Comparison of ENCODE assay signal across 8 mouse cellular contexts in the genomic region with DNA sequence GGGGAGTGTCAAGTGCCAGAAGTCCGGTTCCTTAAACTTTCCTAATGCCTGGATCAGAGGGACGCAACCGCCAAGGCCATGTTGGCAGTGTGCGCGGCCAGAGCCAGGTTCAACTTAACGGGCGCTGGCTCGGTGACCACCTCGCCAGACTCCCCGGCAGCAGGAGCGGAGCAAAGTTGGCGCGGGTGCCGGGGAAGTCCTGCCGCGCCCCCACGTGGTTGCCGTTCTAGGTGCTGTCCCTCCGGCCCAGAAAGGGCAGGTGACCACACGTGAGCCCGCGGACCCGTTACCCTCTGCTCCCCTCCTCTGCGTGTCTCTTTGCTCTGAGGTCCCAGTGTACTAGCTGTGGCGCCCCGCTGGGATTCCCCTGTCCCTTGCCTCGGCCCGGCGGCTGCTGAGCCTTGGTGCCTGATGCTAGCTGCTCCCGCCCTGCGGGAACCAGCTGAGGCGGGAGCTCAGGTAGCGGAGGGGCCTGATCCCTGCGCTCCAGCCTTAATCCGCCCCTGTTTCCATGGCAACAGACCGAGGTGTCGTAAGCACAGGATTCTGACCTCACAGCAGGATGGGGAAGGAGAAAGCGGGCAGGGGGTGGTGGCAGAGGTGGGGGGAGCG. TPM values are rescaled to one million over a fixed set of nuclear protein-coding genes. Genes with fewer than 3 reads are reported as not detected.
A peak's percentile ranks its signal among the peaks of the same experiment; 100 is the strongest.
DNase-seq lines count a peak whose midpoint lies in the region; ATAC-seq and TF ChIP-seq lines count a peak whose summit lies in the region.

No protein-coding gene starts in this region.

- no peak for ATAC-seq in hindbrain, embryonic 11.5 days (ENCODE audit: low FRiP score)
- ATAC-seq in limb, embryonic 12.5 days (ENCODE audit: insufficient number of reproducible peaks, insufficient read depth, low FRiP score, low TSS enrichment, low read depth), result no peak
- peak; percentile 64 for ATAC-seq in midbrain, postnatal 0 days (ENCODE audit: low FRiP score)

- peak overlapping the region; percentile 96 for H3K27ac ChIP-seq in layer of hippocampus, adult 2 months
- peak overlapping the region; percentile 65 for H3K27ac ChIP-seq in embryonic facial prominence, embryonic 10.5 days (replicated peaks)
- no peak overlapping the region for H3K27ac ChIP-seq in hindbrain, embryonic 11.5 days (ENCODE audit: low read depth, low read length)
- no peak overlapping the region for H3K27ac ChIP-seq in limb, embryonic 12.5 days
- H3K27ac ChIP-seq in midbrain, postnatal 0 days (ENCODE audit: low read depth, low read length), result peak overlapping the region; percentile 59

- WGBS in embryonic facial prominence, embryonic 10.5 days, result under 1% methylated on average over 39 of the region's 39 CpGs
- WGBS in hindbrain, embryonic 11.5 days, result under 1% methylated on average over 39 of the region's 39 CpGs
- under 1% methylated on average over 39 of the region's 39 CpGs for WGBS in limb, embryonic 12.5 days
- under 1% methylated on average over 39 of the region's 39 CpGs for WGBS in midbrain, postnatal 0 days

- H3K4me1 ChIP-seq in embryonic facial prominence, embryonic 10.5 days, result peaks cover 55% of the 10 kb centered on the region
- peaks cover 7% of the 10 kb centered on the region for H3K4me1 ChIP-seq in hindbrain, embryonic 11.5 days (replicated peaks; ENCODE audit: control insufficient read depth, insufficient read depth, low read length)
- H3K4me1 ChIP-seq in limb, embryonic 12.5 days (replicated peaks), result peaks cover 36% of the 10 kb centered on the region
- peaks cover 8% of the 10 kb centered on the region; the same call in 1 of the 2 replicates for H3K4me1 ChIP-seq in midbrain, postnatal 0 days (ENCODE audit: insufficient read depth, low read length)

- no peak overlapping the region for H3K9ac ChIP-seq in hindbrain, embryonic 11.5 days (ENCODE audit: low read depth, low read length)
- H3K9ac ChIP-seq in limb, embryonic 12.5 days (replicated peaks), result peak overlapping the region; percentile 58; the same call in 1 of the 2 replicates
- H3K9ac ChIP-seq in midbrain, postnatal 0 days (replicated peaks; ENCODE audit: low read length, poor library complexity, severe bottlenecking), result peak overlapping the region; percentile 64

- H3K4me2 ChIP-seq in hindbrain, embryonic 11.5 days (replicated peaks; ENCODE audit: low read depth, low read length), result peak overlapping the region; percentile 73
- H3K4me2 ChIP-seq in limb, embryonic 12.5 days, result peak overlapping the region; percentile 88
- peak overlapping the region; percentile 82 for H3K4me2 ChIP-seq in midbrain, postnatal 0 days (ENCODE audit: low read depth, low read length, poor library complexity, severe bottlenecking)

- peak overlapping the region; percentile 87 for H3K4me3 ChIP-seq in layer of hippocampus, adult 2 months
- peak overlapping the region; percentile 63 for H3K4me3 ChIP-seq in embryonic facial prominence, embryonic 10.5 days
- H3K4me3 ChIP-seq in hindbrain, embryonic 11.5 days (ENCODE audit: low read depth, low read length), result peak overlapping the region; percentile 41
- peak overlapping the region; percentile 55 for H3K4me3 ChIP-seq in limb, embryonic 12.5 days (replicated peaks)
- peak overlapping the region; percentile 55 for H3K4me3 ChIP-seq in midbrain, postnatal 0 days (ENCODE audit: low read depth, low read length)

- no peak for DNase-seq in layer of hippocampus, adult 2 months (ENCODE audit: low spot score in 2 of 2)
- DNase-seq in layer of hippocampus, adult 8-10 months (ENCODE audit: low spot score in 2 of 2), result no peak
- peak; percentile 53 to 55 for DNase-seq in adrenal gland, adult 18-20 months (ENCODE audit: low spot score in 2 of 2)
- DNase-seq in embryonic facial prominence, embryonic 10.5 days (ENCODE audit: low spot score), result peak; percentile 83
- peak; percentile 72 for DNase-seq in hindbrain, embryonic 11.5 days (ENCODE audit: low spot score)
- peak; percentile 86 for DNase-seq in midbrain, postnatal 0 days (ENCODE audit: low spot score)
- peak; percentile 77 for DNase-seq in thymus, postnatal 4 days

- TF ChIP-seq CTCF in layer of hippocampus, adult 2 months (conservative IDR thresholded peaks at IDR 0.05), result peak; percentile 38
- TF ChIP-seq CTCF in midbrain, postnatal 0 days (IDR thresholded peaks at IDR 0.05), result no peak; the same call in 1 of the 2 replicates

- H3K9me3 ChIP-seq in embryonic facial prominence, embryonic 10.5 days, result no peaks in the 10 kb centered on the region
- no peaks in the 10 kb centered on the region for H3K9me3 ChIP-seq in hindbrain, embryonic 11.5 days (ENCODE audit: control insufficient read depth, low read length)
- no peaks in the 10 kb centered on the region for H3K9me3 ChIP-seq in limb, embryonic 12.5 days
- H3K9me3 ChIP-seq in midbrain, postnatal 0 days (ENCODE audit: low read length), result no peaks in the 10 kb centered on the region

- peaks cover 94% of the 10 kb centered on the region for H3K27me3 ChIP-seq in embryonic facial prominence, embryonic 10.5 days (replicated peaks; ENCODE audit: low read depth, poor library complexity, severe bottlenecking)
- H3K27me3 ChIP-seq in hindbrain, embryonic 11.5 days (ENCODE audit: control insufficient read depth, insufficient read depth, low read length), result peaks cover 60% of the 10 kb centered on the region
- H3K27me3 ChIP-seq in limb, embryonic 12.5 days, result peaks cover 86% of the 10 kb centered on the region
- H3K27me3 ChIP-seq in midbrain, postnatal 0 days (ENCODE audit: insufficient read depth, low read length), result 0 out of 2 replicates have a peak, but pooled peaks cover 4% of the 10 kb centered on the region

- no peaks in the 10 kb centered on the region for H3K36me3 ChIP-seq in embryonic facial prominence, embryonic 10.5 days (replicated peaks)
- H3K36me3 ChIP-seq in hindbrain, embryonic 11.5 days (ENCODE audit: control insufficient read depth, insufficient read depth, low read length), result no peaks in the 10 kb centered on the region
- no peaks in the 10 kb centered on the region for H3K36me3 ChIP-seq in limb, embryonic 12.5 days
- no peaks in the 10 kb centered on the region for H3K36me3 ChIP-seq in midbrain, postnatal 0 days (ENCODE audit: insufficient read depth, low read length)

RNA-seq across cellular contexts. Expression of a gene that starts 1.4 kb away (rescaled TPM):
- 100 to 1,000 TPM; 104 to 110 TPM for total RNA-seq in layer of hippocampus, adult 2 months (2021)
- 100 to 1,000 TPM in 2 of 4 experiments, 10 to 100 TPM in 2; 80.7 to 110 (median 97.3) TPM for total RNA-seq in layer of hippocampus, adult 8-10 months (2022)
- total RNA-seq in adrenal gland, adult 18-20 months (2021), result 10 to 100 TPM; 27.7 to 33.2 TPM
- polyA plus RNA-seq in embryonic facial prominence, embryonic 10.5 days (2016; fragmentation: Nextera tagmentation; extraction: Ambion mirVana), result 1.5 and 2.1 TPM in 2 replicates
- polyA plus RNA-seq in hindbrain, embryonic 11.5 days (2014; fragmentation: Nextera tagmentation; extraction: Ambion mirVana), result 2.4 and 2.8 TPM in 2 replicates
- polyA plus RNA-seq in limb, embryonic 12.5 days (2016; fragmentation: Nextera tagmentation; extraction: Ambion mirVana), result 1.5 and 2.1 TPM in 2 replicates
- total RNA-seq in midbrain, postnatal 0 days (2014; rRNA removed), result 15.4 and 18.5 TPM in 2 replicates
- polyA plus RNA-seq in midbrain, postnatal 0 days (2015; fragmentation: Nextera tagmentation; extraction: Ambion mirVana), result 16.2 and 17.5 TPM in 2 replicates

RNA-seq across cellular contexts. Expression of a gene that starts 3.9 kb away (rescaled TPM):
- total RNA-seq in layer of hippocampus, adult 2 months (2021), result 10 to 100 TPM; 30.7 to 31.4 TPM
- 10 to 100 TPM; 28.9 to 38.6 (median 30.9) TPM for total RNA-seq in layer of hippocampus, adult 8-10 months (2022)
- 10 to 100 TPM; 23.4 to 34.5 TPM for total RNA-seq in adrenal gland, adult 18-20 months (2021)
- polyA plus RNA-seq in embryonic facial prominence, embryonic 10.5 days (2016; fragmentation: Nextera tagmentation; extraction: Ambion mirVana), result 24.9 and 29.2 TPM in 2 replicates
- polyA plus RNA-seq in hindbrain, embryonic 11.5 days (2014; fragmentation: Nextera tagmentation; extraction: Ambion mirVana), result 14.1 and 18.8 TPM in 2 replicates
- 24.0 and 25.5 TPM in 2 replicates for polyA plus RNA-seq in limb, embryonic 12.5 days (2016; fragmentation: Nextera tagmentation; extraction: Ambion mirVana)
- total RNA-seq in midbrain, postnatal 0 days (2014; rRNA removed), result 17.4 and 19.9 TPM in 2 replicates
- 10.8 and 12.1 TPM in 2 replicates for polyA plus RNA-seq in midbrain, postnatal 0 days (2015; fragmentation: Nextera tagmentation; extraction: Ambion mirVana)

RNA-seq across cellular contexts. Expression of a gene that starts 16.3 kb away (rescaled TPM):
- total RNA-seq in layer of hippocampus, adult 2 months (2021), result 10 to 100 TPM; 19.3 to 22.4 TPM
- total RNA-seq in layer of hippocampus, adult 8-10 months (2022), result 10 to 100 TPM; 15.6 to 23.4 (median 19.8) TPM
- 10 to 100 TPM; 15.9 to 19.8 TPM for total RNA-seq in adrenal gland, adult 18-20 months (2021)
- polyA plus RNA-seq in embryonic facial prominence, embryonic 10.5 days (2016; fragmentation: Nextera tagmentation; extraction: Ambion mirVana), result 35.4 and 36.7 TPM in 2 replicates
- polyA plus RNA-seq in hindbrain, embryonic 11.5 days (2014; fragmentation: Nextera tagmentation; extraction: Ambion mirVana), result 28.0 and 31.0 TPM in 2 replicates
- 29.6 and 31.0 TPM in 2 replicates for polyA plus RNA-seq in limb, embryonic 12.5 days (2016; fragmentation: Nextera tagmentation; extraction: Ambion mirVana)
- total RNA-seq in midbrain, postnatal 0 days (2014; rRNA removed), result 14.2 and 26.0 TPM in 2 replicates
- 10.4 and 12.7 TPM in 2 replicates for polyA plus RNA-seq in midbrain, postnatal 0 days (2015; fragmentation: Nextera tagmentation; extraction: Ambion mirVana)

RNA-seq across cellular contexts. Expression of a gene that starts 25.6 kb away (rescaled TPM):
- 1 to 10 TPM; 3.8 to 3.9 TPM for total RNA-seq in layer of hippocampus, adult 2 months (2021)
- 1 to 10 TPM; 2.9 to 4.9 (median 3.9) TPM for total RNA-seq in layer of hippocampus, adult 8-10 months (2022)
- 10 to 100 TPM in 1 of 2 experiments, 1 to 10 TPM in 1; 5.4 to 13.1 TPM for total RNA-seq in adrenal gland, adult 18-20 months (2021)
- polyA plus RNA-seq in embryonic facial prominence, embryonic 10.5 days (2016; fragmentation: Nextera tagmentation; extraction: Ambion mirVana), result 0.23 and 1.3 TPM in 2 replicates
- 0.90 and 1.5 TPM in 2 replicates for polyA plus RNA-seq in hindbrain, embryonic 11.5 days (2014; fragmentation: Nextera tagmentation; extraction: Ambion mirVana)
- 30.3 and 35.5 TPM in 2 replicates for polyA plus RNA-seq in limb, embryonic 12.5 days (2016; fragmentation: Nextera tagmentation; extraction: Ambion mirVana)
- 7.1 and 8.0 TPM in 2 replicates for total RNA-seq in midbrain, postnatal 0 days (2014; rRNA removed)
- polyA plus RNA-seq in midbrain, postnatal 0 days (2015; fragmentation: Nextera tagmentation; extraction: Ambion mirVana), result 1.4 and 1.5 TPM in 2 replicates

Comparison
In these comparisons a context has a peak if more than half of its experiments do, and no peak if none do; other contexts are left out.
1. DNase-seq: peak in adrenal gland, adult 18-20 months (2 of 2), embryonic facial prominence, embryonic 10.5 days (single experiment), hindbrain, embryonic 11.5 days (single experiment), midbrain, postnatal 0 days (single experiment) and thymus, postnatal 4 days (single experiment); none in layer of hippocampus, adult 2 months (0 of 2) and layer of hippocampus, adult 8-10 months (0 of 2).
2. H3K27ac ChIP-seq: peak in layer of hippocampus, adult 2 months (single experiment), embryonic facial prominence, embryonic 10.5 days (single experiment) and midbrain, postnatal 0 days (single experiment); none in hindbrain, embryonic 11.5 days (single experiment) and limb, embryonic 12.5 days (single experiment).
3. Peak in every context shown above with its lines, with median percentiles within 50 percentile points of each other: H3K4me3 ChIP-seq and H3K4me2 ChIP-seq.